Mouse (Mus musculus) erythroblast, embryonic 14.5 days (primary cell): ENCODE data around the gene Pgpep1l. TPM values are rescaled to one million over a fixed set of nuclear protein-coding genes. Genes with fewer than 3 reads are reported as not detected.
A peak's percentile ranks its signal among the peaks of the same experiment; 100 is the strongest.

Source experiments
- H3K27me3 ChIP-seq: 2 replicates; pipeline ENCODE4 v1.6.1; 2012; ENCODE audit warnings: inconsistent platforms; ENCODE audit not compliant: control insufficient read depth
- H3K36me3 ChIP-seq: 2 replicates; pipeline ENCODE4 v1.6.1; 2012; ENCODE audit warnings: mild to moderate bottlenecking, inconsistent platforms; ENCODE audit not compliant: control insufficient read depth
- H3K4me1 ChIP-seq: 2 replicates; pipeline ENCODE4 v1.6.1; 2012; ENCODE audit warnings: inconsistent platforms; ENCODE audit not compliant: control insufficient read depth
- H3K4me3 ChIP-seq: replicated peaks from 2 replicates; pipeline ENCODE3; 2012; ENCODE audit warnings: moderate library complexity, mild to moderate bottlenecking, inconsistent platforms
- H3K9me3 ChIP-seq: 2 replicates; pipeline ENCODE4 v1.6.1; 2012; ENCODE audit warnings: low read length, inconsistent platforms, mixed read lengths; ENCODE audit not compliant: control insufficient read depth
- GATA1 ChIP-seq: IDR thresholded peaks from 2 replicates; pipeline ENCODE4 v1.6.1; 2012; ENCODE audit warnings: low read length, inconsistent platforms, mixed read lengths
- TAL1 ChIP-seq: IDR thresholded peaks from 3 replicates; pipeline ENCODE4 v1.6.1; 2012; ENCODE audit warnings: low read length, inconsistent platforms, mixed read lengths
- polyA plus RNA-seq: library from polyadenylated mRNA; stranded (reverse); fragments of >175 nt; gene quantifications from 2 replicates; pipeline ENCODE4 v1.2.3, GENCODE M21; 2012

Gene Pgpep1l
- polyA plus RNA-seq = not detected in 2 replicates

- no peaks in the 10 kb centered on the region for H3K9me3 ChIP-seq
- H3K4me3 ChIP-seq = no peak within 1 kb of the TSS
- TF ChIP-seq TAL1 = no peak
- no peak for TF ChIP-seq GATA1
- H3K36me3 ChIP-seq = no peaks in the 10 kb centered on the region
- H3K27me3 ChIP-seq = peaks cover 25% of the 10 kb centered on the region
- H3K4me1 ChIP-seq = no peaks in the 10 kb centered on the region
Measured at GRCm38 (mm10) chr7:68264028-68264453, at the start of gene Pgpep1l. TSS of gene Pgpep1l (minus strand) at chr7:68264233.

GRCm38 (mm10) chr7:68313038-68313782 is 49.2 kb upstream of the Pgpep1l start:
- no peak for TF ChIP-seq GATA1
- TF ChIP-seq TAL1 = no peak
- Histone ChIP-seq H3K4me1 (no peaks in the 10 kb centered on the region), H3K27me3 (no peaks in the 10 kb centered on the region), H3K36me3 (no peaks in the 10 kb centered on the region), H3K4me3 (no peak overlapping the region), H3K9me3 (no peaks in the 10 kb centered on the region)

- no peak overlapping the region for H3K4me3 ChIP-seq
- H3K4me1 ChIP-seq = no peaks in the 10 kb centered on the region
- TF ChIP-seq TAL1 (no peak), GATA1 (no peak)
- no peaks in the 10 kb centered on the region for H3K36me3 ChIP-seq
- no peaks in the 10 kb centered on the region for H3K9me3 ChIP-seq
- H3K27me3 ChIP-seq = no peaks in the 10 kb centered on the region
Measured at GRCm38 (mm10) chr7:68312395-68312794, 48.4 kb upstream of the Pgpep1l start.

- no peaks in the 10 kb centered on the region for H3K27me3 ChIP-seq
- H3K36me3 ChIP-seq = no peaks in the 10 kb centered on the region
- H3K9me3 ChIP-seq = no peaks in the 10 kb centered on the region
- TF ChIP-seq TAL1 (no peak), GATA1 (no peak)
- H3K4me3 ChIP-seq = no peak overlapping the region
- no peaks in the 10 kb centered on the region for H3K4me1 ChIP-seq
Measured at GRCm38 (mm10) chr7:68311469-68311868, 47.4 kb upstream of the Pgpep1l start.

- Histone ChIP-seq H3K4me3 (no peak overlapping the region), H3K4me1 (peaks cover 3% of the 10 kb centered on the region)
- TF ChIP-seq GATA1 (no peak), TAL1 (no peak)
Measured at GRCm38 (mm10) chr7:68306756-68307155, 42.7 kb upstream of the Pgpep1l start.

GRCm38 (mm10) chr7:68305781-68306575 is 41.9 kb upstream of the Pgpep1l start:
- Histone ChIP-seq H3K9me3 (no peaks in the 10 kb centered on the region), H3K36me3 (no peaks in the 10 kb centered on the region), H3K4me3 (no peak overlapping the region), H3K4me1 (peaks cover 3% of the 10 kb centered on the region), H3K27me3 (no peaks in the 10 kb centered on the region)
- no peak for TF ChIP-seq GATA1
- no peak for TF ChIP-seq TAL1

More at GRCm38 (mm10) chr7:68306756-68307155, 42.7 kb upstream of the Pgpep1l start:
- H3K36me3 ChIP-seq = no peaks in the 10 kb centered on the region
- no peaks in the 10 kb centered on the region for H3K9me3 ChIP-seq
- H3K27me3 ChIP-seq = no peaks in the 10 kb centered on the region

- TF ChIP-seq GATA1 (no peak), TAL1 (no peak)
- Histone ChIP-seq H3K9me3 (no peaks in the 10 kb centered on the region), H3K4me3 (no peak overlapping the region), H3K36me3 (no peaks in the 10 kb centered on the region), H3K4me1 (peaks cover 3% of the 10 kb centered on the region), H3K27me3 (no peaks in the 10 kb centered on the region)
Measured at GRCm38 (mm10) chr7:68303685-68304084, 39.7 kb upstream of the Pgpep1l start.

- Histone ChIP-seq H3K27me3 (no peaks in the 10 kb centered on the region), H3K36me3 (no peaks in the 10 kb centered on the region), H3K4me3 (peak overlapping the region; percentile 12), H3K9me3 (no peaks in the 10 kb centered on the region), H3K4me1 (peaks cover 3% of the 10 kb centered on the region)
- TF ChIP-seq GATA1 = no peak
- TF ChIP-seq TAL1 = no peak
Measured at GRCm38 (mm10) chr7:68302586-68303433, 38.8 kb upstream of the Pgpep1l start.
